ENCODE assay signal across 10 mouse cellular contexts in the genomic region with DNA sequence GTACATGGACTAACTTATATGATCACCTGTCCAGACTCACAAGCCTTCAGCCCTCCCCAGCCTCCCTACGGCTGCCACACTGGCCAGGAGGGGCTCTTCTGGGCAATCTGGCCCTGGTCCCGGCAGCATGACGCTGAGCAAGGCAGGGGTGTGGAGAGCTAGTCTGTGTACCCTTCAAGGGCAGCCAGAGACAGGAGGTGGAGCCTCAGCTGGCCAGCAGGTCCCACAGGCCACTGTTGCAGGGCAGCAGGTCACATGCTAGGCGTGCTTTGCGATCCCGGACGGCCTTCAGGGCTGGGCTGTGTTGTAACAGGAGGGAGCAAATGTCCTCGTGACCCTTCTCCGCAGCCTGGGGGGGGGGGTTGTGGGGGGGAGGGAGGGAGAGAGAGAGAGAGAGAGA. TPM values are rescaled to one million over a fixed set of nuclear protein-coding genes. Genes with fewer than 3 reads are reported as not detected.
A peak's percentile ranks its signal among the peaks of the same experiment; 100 is the strongest.
DNase-seq lines count a peak whose midpoint lies in the region; ATAC-seq and TF ChIP-seq lines count a peak whose summit lies in the region.
"Had no signal": no experiment of that assay in that cellular context is flagged by ENCODE, and none has a peak within 500 bp of the region (broad histone marks: within the 10 kb centered on the region; RNA-seq: fewer than 3 reads in every experiment).

A gene (minus strand): TSS at position 244 of the 400 bp plus-strand sequence.

- no peaks in the 10 kb centered on the region for H3K9me3 ChIP-seq in intestine, embryonic 15.5 days
- no peaks in the 10 kb centered on the region for H3K9me3 ChIP-seq in hindbrain, embryonic 16.5 days (ENCODE audit: control insufficient read depth, low read length)
- no peaks in the 10 kb centered on the region for H3K9me3 ChIP-seq in neural tube, embryonic 15.5 days (replicated peaks)

- WGBS in intestine, embryonic 15.5 days = 43% methylated on average over 9 of the region's 9 CpGs
- WGBS in lung, adult 2 months = 33% methylated on average over 9 of the region's 9 CpGs
- 64% methylated on average over 5 of the region's 9 CpGs for WGBS in hindbrain, embryonic 16.5 days
- WGBS in neural tube, embryonic 15.5 days = 62% methylated on average over 9 of the region's 9 CpGs

- H3K27ac ChIP-seq in intestine, embryonic 15.5 days = 0 out of 2 replicates have a peak within 1 kb of the TSS, but pooled peaks have one; percentile 36
- no peak within 1 kb of the TSS for H3K27ac ChIP-seq in hindbrain, embryonic 16.5 days (ENCODE audit: low read depth, low read length)
- H3K27ac ChIP-seq in neural tube, embryonic 15.5 days (replicated peaks) = no peak within 1 kb of the TSS
- H3K27ac ChIP-seq: macrophage had no signal

- H3K27me3 ChIP-seq in intestine, embryonic 15.5 days (replicated peaks) = no peaks in the 10 kb centered on the region
- no peaks in the 10 kb centered on the region for H3K27me3 ChIP-seq in hindbrain, embryonic 16.5 days (replicated peaks; ENCODE audit: control insufficient read depth, insufficient read depth, low read length)
- no peaks in the 10 kb centered on the region for H3K27me3 ChIP-seq in neural tube, embryonic 15.5 days (replicated peaks)

- no peak for TF ChIP-seq POLR2A in lung, adult 2 months (IDR thresholded peaks at IDR 0.05; ENCODE audit: borderline replicate concordance, extremely low read depth, low read depth, low read length)

- H3K4me1 ChIP-seq in intestine, embryonic 15.5 days (replicated peaks) = 0 out of 2 replicates have a peak, but pooled peaks cover 3% of the 10 kb centered on the region
- peaks cover 4% of the 10 kb centered on the region; the same call in 1 of the 2 replicates for H3K4me1 ChIP-seq in lung, adult 2 months (ENCODE audit: control insufficient read depth, insufficient read depth, low read length)
- peaks cover 3% of the 10 kb centered on the region; the same call in 1 of the 2 replicates for H3K4me1 ChIP-seq in hindbrain, embryonic 16.5 days (ENCODE audit: control insufficient read depth, insufficient read depth, low read depth, low read length)
- H3K4me1 ChIP-seq in neural tube, embryonic 15.5 days = no peaks in the 10 kb centered on the region

- no peak for TF ChIP-seq CTCF in lung, adult 2 months (IDR thresholded peaks at IDR 0.05; ENCODE audit: insufficient read depth, low read length)

- no peak within 1 kb of the TSS for H3K4me3 ChIP-seq in intestine, embryonic 15.5 days (replicated peaks)
- no peak within 1 kb of the TSS for H3K4me3 ChIP-seq in lung, adult 2 months (replicated peaks; ENCODE audit: extremely low read depth, low read depth, low read length)
- H3K4me3 ChIP-seq in hindbrain, embryonic 16.5 days (ENCODE audit: low read length) = no peak within 1 kb of the TSS
- no peak within 1 kb of the TSS for H3K4me3 ChIP-seq in neural tube, embryonic 15.5 days (replicated peaks)

- peaks cover 20% of the 10 kb centered on the region for H3K36me3 ChIP-seq in intestine, embryonic 15.5 days
- peaks cover 15% of the 10 kb centered on the region for H3K36me3 ChIP-seq in hindbrain, embryonic 16.5 days (ENCODE audit: control insufficient read depth, insufficient read depth, low read length)
- peaks cover 37% of the 10 kb centered on the region for H3K36me3 ChIP-seq in neural tube, embryonic 15.5 days

- H3K4me2 ChIP-seq in intestine, embryonic 15.5 days (replicated peaks) = no peak within 1 kb of the TSS
- no peak within 1 kb of the TSS for H3K4me2 ChIP-seq in hindbrain, embryonic 16.5 days (ENCODE audit: low read length)
- no peak within 1 kb of the TSS for H3K4me2 ChIP-seq in neural tube, embryonic 15.5 days

- peak; percentile 95 for DNase-seq in adrenal gland, adult 8-10 months
- DNase-seq in gastrocnemius, adult 8-10 months (ENCODE audit: low spot score in 2 of 2) = peak; percentile 78 to 90
- peak; percentile 77 for DNase-seq in lung, adult 2 months
- DNase-seq in thymus, adult 18-20 months = no peak
- no peak for DNase-seq in thymus, postnatal 4 days

- peak; percentile 78 for ATAC-seq in intestine, embryonic 15.5 days
- ATAC-seq in hindbrain, embryonic 16.5 days = no peak
- ATAC-seq in neural tube, embryonic 15.5 days (ENCODE audit: low FRiP score) = no peak

- H3K9ac ChIP-seq in intestine, embryonic 15.5 days = no peak within 1 kb of the TSS
- H3K9ac ChIP-seq in hindbrain, embryonic 16.5 days (ENCODE audit: low read depth, low read length) = no peak within 1 kb of the TSS
- H3K9ac ChIP-seq in neural tube, embryonic 15.5 days (replicated peaks) = no peak within 1 kb of the TSS

RNA-seq across cellular contexts. Expression of the gene that starts here (rescaled TPM):
- total RNA-seq in adrenal gland, adult 8-10 months (2022) = not detected
- total RNA-seq in gastrocnemius, adult 8-10 months (2022) = 1,000 to 10,000 TPM in 3 of 4 experiments, 100 to 1,000 TPM in 1; 926 to 1,454 (median 1,403) TPM
- 0.20 TPM in 1 of 2 replicates, not detected in the other for polyA plus RNA-seq in intestine, embryonic 15.5 days (2015; fragmentation: Nextera tagmentation; extraction: Ambion mirVana)
- polyA plus RNA-seq in lung, adult 2 months (2012; rRNA removed) = not detected in 2 replicates
- 0.30 and 0.57 TPM in 2 replicates for polyA plus RNA-seq in hindbrain, embryonic 16.5 days (2015; fragmentation: Nextera tagmentation; extraction: Ambion mirVana)
- polyA plus RNA-seq in neural tube, embryonic 15.5 days (2015; fragmentation: Nextera tagmentation; extraction: Ambion mirVana) = 0.36 and 1.2 TPM in 2 replicates
- polyA plus RNA-seq: embryonic facial prominence, embryonic 11.5 days had no signal

Comparison
In these comparisons a context has a peak if more than half of its experiments do, and no peak if none do; other contexts are left out.
1. RNA of the gene that starts here (total RNA-seq): 926 to 1,454 TPM in gastrocnemius, adult 8-10 months; not detected in adrenal gland, adult 8-10 months; every median in the first group is over 100 times any median in the second.
2. Peak in DNase-seq in adrenal gland, adult 8-10 months; RNA of the gene not detected or under 1 TPM.
3. Peak in ATAC-seq and H3K27ac ChIP-seq in intestine, embryonic 15.5 days; RNA of the gene not detected or under 1 TPM.
4. Peak in DNase-seq in lung, adult 2 months; RNA of the gene not detected or under 1 TPM.
5. DNase-seq: peak in gastrocnemius, adult 8-10 months (2 of 2); none in thymus, adult 18-20 months (0 of 2) and thymus, postnatal 4 days (single experiment).